Mouse (Mus musculus) heart, postnatal 0 days (tissue): ENCODE measurements around the gene 6030445D17Rik. TPM values are rescaled to one million over a fixed set of nuclear protein-coding genes. Genes with fewer than 3 reads are reported as not detected.
A peak's percentile ranks its signal among the peaks of the same experiment; 100 is the strongest.

Source experiments
- ATAC-seq: fragments of 200-750 bp; cut with Nextera tagmentation; 2 replicates; pipeline ENCODE4 v1.8.0; 2017; ENCODE audit warnings: low read depth, moderate number of reproducible peaks, moderate library complexity; ENCODE audit not compliant: insufficient read depth
- DNase-seq: peaks from one replicate; pipeline ENCODE4 v3.0.0-alpha.2; 2016; ENCODE audit warnings: low spot score
- H3K27ac ChIP-seq: fragments of 300-500 bp; sonication (generic); 2 replicates; pipeline ENCODE4 v1.5.1; 2014; ENCODE audit warnings: low read depth, mild to moderate bottlenecking
- H3K27me3 ChIP-seq: fragments of 300-500 bp; sonication (generic); 2 replicates; pipeline ENCODE4 v1.6.1; 2014; ENCODE audit warnings: low read length, mixed read lengths; ENCODE audit not compliant: control insufficient read depth, insufficient read depth
- H3K36me3 ChIP-seq: fragments of 300-500 bp; sonication (generic); replicated peaks from 2 replicates; pipeline ENCODE4 v1.6.1; 2014; ENCODE audit warnings: low read length, mixed read lengths; ENCODE audit not compliant: control insufficient read depth, insufficient read depth
- H3K4me1 ChIP-seq: fragments of 300-500 bp; sonication (generic); 2 replicates; pipeline ENCODE4 v1.6.1; 2014; ENCODE audit warnings: antibody characterized with exemption; ENCODE audit not compliant: control insufficient read depth, insufficient read depth
- H3K4me2 ChIP-seq: fragments of 300-500 bp; sonication (generic); 2 replicates; pipeline ENCODE4 v1.6.1; 2014; ENCODE audit warnings: low read depth, mild to moderate bottlenecking, low read length, moderate library complexity
- H3K4me3 ChIP-seq: fragments of 300-500 bp; sonication (generic); 2 replicates; pipeline ENCODE4 v1.5.1; 2014; ENCODE audit warnings: low read depth, low read length
- H3K9ac ChIP-seq: fragments of 300-500 bp; sonication (generic); replicated peaks from 2 replicates; pipeline ENCODE4 v1.6.1; 2014; ENCODE audit warnings: low read depth, low read length, mixed read lengths
- H3K9me3 ChIP-seq: fragments of 300-500 bp; sonication (generic); replicated peaks from 2 replicates; pipeline ENCODE4 v1.6.1; 2016; ENCODE audit warnings: low read length; ENCODE audit not compliant: control insufficient read depth
- CTCF ChIP-seq: IDR thresholded peaks from 2 replicates; pipeline ENCODE4 v1.5.1; 2016; ENCODE audit warnings: antibody characterized with exemption, control low read depth, low read depth
- EP300 ChIP-seq: IDR thresholded peaks from 2 replicates; pipeline ENCODE4 v1.6.1; 2016; ENCODE audit warnings: antibody characterized with exemption, low read depth
- WGBS: fragments of 180-500 bp; shearing (Covaris S2); extraction: QIAGEN DNeasy Blood & Tissue Kit; methylation state at CpG from one replicate; pipeline ENCODE4 v1.1.7; 2014; 5-methylcytosine and 5-hydroxymethylcytosine counted together
- polyA plus RNA-seq: library from polyadenylated mRNA; unstranded; fragments of >200 nt; fragmentation: Nextera tagmentation; extraction: Ambion mirVana; gene quantifications from 2 replicates; pipeline ENCODE4 v1.2.1, GENCODE M21; 2015
- total RNA-seq: library from RNA; depleted of rRNA; stranded (reverse); fragments of >200 nt; gene quantifications from 2 replicates; pipeline ENCODE4 v1.2.3, GENCODE M21; 2014; ENCODE audit warnings: low replicate concordance

Gene 6030445D17Rik
- total and polyA plus RNA-seq, 2 experiments from 2014 or later, result 0.27 TPM; not detected in 1

DNA sequence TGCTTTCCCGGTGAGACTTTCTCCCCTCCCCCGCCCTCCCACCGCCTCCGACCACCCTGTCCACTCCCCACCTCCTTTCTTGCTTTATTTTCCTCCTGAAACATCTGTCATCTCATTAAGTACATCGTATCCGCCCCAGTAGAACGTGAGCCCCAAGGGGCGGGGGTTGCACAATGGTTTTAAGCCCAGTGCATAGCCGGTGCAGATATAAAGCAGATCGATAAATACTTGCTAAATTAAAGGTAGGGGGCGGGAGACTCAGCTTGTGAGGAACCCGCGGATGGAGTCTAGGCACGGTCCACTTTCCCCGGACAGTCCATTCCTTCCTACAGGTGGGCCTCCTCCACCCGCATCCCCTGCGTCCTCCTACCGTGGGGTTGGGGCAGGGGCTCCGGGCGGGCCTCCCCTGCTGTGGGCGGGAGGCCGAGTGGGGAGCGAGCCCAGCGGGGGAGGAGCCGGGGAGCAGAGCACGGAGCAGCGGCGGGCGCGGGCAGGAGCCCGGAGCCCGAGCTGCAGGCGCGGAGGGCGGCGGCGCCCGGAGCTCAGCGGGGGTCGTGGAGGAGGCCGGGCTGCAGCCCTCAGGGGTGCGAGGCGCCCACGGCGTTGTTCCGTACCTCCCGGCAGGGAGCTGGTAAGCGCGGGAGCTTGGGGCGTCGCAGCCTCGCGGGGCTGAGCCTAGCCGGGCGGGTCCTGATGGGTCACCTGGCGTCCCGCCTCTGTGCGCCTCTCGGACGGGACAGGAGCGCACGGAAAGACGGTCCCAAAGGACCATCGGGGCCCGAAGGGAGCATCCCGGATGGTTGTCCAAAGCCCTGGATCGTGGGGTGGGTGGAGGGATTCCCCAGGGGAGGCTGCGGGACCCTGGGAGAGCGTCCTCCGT is 37.7 kb upstream of the 6030445D17Rik start:
- Histone ChIP-seq H3K4me3 (peak overlapping the region; percentile 51), H3K36me3 (no peaks in the 10 kb centered on the region), H3K9me3 (no peaks in the 10 kb centered on the region), H3K4me2 (peak overlapping the region; percentile 76), H3K27me3 (peaks cover 49% of the 10 kb centered on the region), H3K4me1 (peaks cover 6% of the 10 kb centered on the region), H3K9ac (peak overlapping the region; percentile 24; the same call in 1 of the 2 replicates), H3K27ac (no peak overlapping the region)
- no peak for DNase-seq
- 2% methylated on average over 63 of the region's 70 CpGs for WGBS
- ATAC-seq, result peak; percentile 49; the same call in 1 of the 2 replicates
- TF ChIP-seq CTCF (no peak), EP300 (no peak)

DNA sequence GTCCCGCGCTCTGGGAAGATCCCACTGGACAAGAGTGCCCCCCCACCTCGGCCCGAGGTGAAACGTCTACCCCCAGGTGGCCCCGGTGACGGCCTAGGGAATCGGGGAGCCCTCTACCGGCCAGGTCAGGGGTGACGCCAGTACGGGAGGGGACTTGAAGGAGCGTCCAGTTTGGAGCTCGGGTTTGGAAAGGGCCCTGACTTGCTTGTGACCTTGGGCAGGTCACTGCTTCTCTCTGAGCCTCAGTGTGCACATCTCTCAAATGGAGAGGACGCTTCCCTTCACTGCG is 37.1 kb upstream of the 6030445D17Rik start:
- peak overlapping the region; percentile 76 for H3K4me2 ChIP-seq
- no peak for ATAC-seq
- H3K9me3 ChIP-seq, result no peaks in the 10 kb centered on the region
- WGBS, result 3% methylated on average over 15 of the region's 15 CpGs
- no peak for DNase-seq
- H3K4me1 ChIP-seq, result peaks cover 6% of the 10 kb centered on the region
- H3K9ac ChIP-seq, result 0 out of 2 replicates have a peak overlapping the region, but pooled peaks have one; percentile 24
- no peaks in the 10 kb centered on the region for H3K36me3 ChIP-seq
- H3K27me3 ChIP-seq, result peaks cover 45% of the 10 kb centered on the region
- H3K27ac ChIP-seq, result no peak overlapping the region
- TF ChIP-seq EP300 (no peak), CTCF (peak; percentile 26; the same call in 1 of the 2 replicates)
- peak overlapping the region; percentile 51 for H3K4me3 ChIP-seq

- DNase-seq, result no peak
- H3K27ac ChIP-seq, result no peak overlapping the region
- ATAC-seq, result 0 out of 2 replicates have a peak, but pooled peaks have one; percentile 24
- H3K4me2 ChIP-seq, result no peak overlapping the region
- H3K36me3 ChIP-seq, result no peaks in the 10 kb centered on the region
- WGBS, result 46% methylated on average over 10 of the region's 11 CpGs
- H3K9ac ChIP-seq, result no peak overlapping the region
- no peak overlapping the region for H3K4me3 ChIP-seq
- no peaks in the 10 kb centered on the region for H3K9me3 ChIP-seq
- H3K4me1 ChIP-seq, result no peaks in the 10 kb centered on the region
- TF ChIP-seq CTCF (no peak), EP300 (no peak)
- peaks cover 5% of the 10 kb centered on the region for H3K27me3 ChIP-seq
Measured at GRCm38 (mm10) chr4:136430609-136431375, 31.3 kb upstream of the 6030445D17Rik start.

GRCm38 (mm10) chr4:136431376-136431693 is 30.7 kb upstream of the 6030445D17Rik start:
- Histone ChIP-seq H3K9ac (no peak overlapping the region), H3K27me3 (no peaks in the 10 kb centered on the region), H3K4me3 (no peak overlapping the region), H3K4me1 (no peaks in the 10 kb centered on the region), H3K9me3 (no peaks in the 10 kb centered on the region), H3K36me3 (no peaks in the 10 kb centered on the region), H3K27ac (no peak overlapping the region), H3K4me2 (no peak overlapping the region)
- peak; percentile 64 for DNase-seq
- WGBS, result 11% methylated on average over 3 of the region's 3 CpGs
- no peak for TF ChIP-seq EP300
- peak; percentile 67 for TF ChIP-seq CTCF
- ATAC-seq, result no peak

DNA sequence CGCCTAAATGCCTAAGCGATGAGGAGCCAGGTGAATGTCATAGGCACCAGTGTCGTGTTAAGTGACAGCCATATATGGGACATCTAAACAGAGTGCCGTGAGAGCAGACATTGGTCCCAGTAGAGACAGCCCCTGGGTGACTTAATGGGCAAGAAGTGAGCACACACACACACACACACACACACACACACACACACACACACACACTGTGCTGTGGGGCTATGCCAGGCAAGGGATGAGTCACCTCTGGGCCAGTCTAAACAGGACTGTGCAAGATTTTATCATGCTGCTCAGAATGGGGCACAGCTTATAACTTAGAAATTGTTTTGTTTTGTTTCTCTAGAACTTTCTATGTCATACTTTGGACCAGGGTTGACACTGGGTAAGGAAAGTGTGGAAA is 28.0 kb upstream of the 6030445D17Rik start:
- H3K4me2 ChIP-seq, result no peak overlapping the region
- TF ChIP-seq CTCF (no peak), EP300 (no peak)
- WGBS, result 67% methylated on average over 4 of the region's 4 CpGs
- ATAC-seq (no peak; the same call in 1 of the 2 replicates), DNase-seq (no peak)
- H3K4me3 ChIP-seq, result no peak overlapping the region
- no peaks in the 10 kb centered on the region for H3K27me3 ChIP-seq
- no peak overlapping the region for H3K9ac ChIP-seq
- no peaks in the 10 kb centered on the region for H3K36me3 ChIP-seq
- H3K4me1 ChIP-seq, result no peaks in the 10 kb centered on the region
- H3K9me3 ChIP-seq, result no peaks in the 10 kb centered on the region
- H3K27ac ChIP-seq, result no peak overlapping the region
